Mouse (Mus musculus): ENCODE results near the gene Zmynd10. TPM values are rescaled to one million over a fixed set of nuclear protein-coding genes. Genes with fewer than 3 reads are reported as not detected.

Zmynd10 gene
- total RNA-seq, 2 experiments from 2014 or later = 3.9 to 4.7 TPM

DNA sequence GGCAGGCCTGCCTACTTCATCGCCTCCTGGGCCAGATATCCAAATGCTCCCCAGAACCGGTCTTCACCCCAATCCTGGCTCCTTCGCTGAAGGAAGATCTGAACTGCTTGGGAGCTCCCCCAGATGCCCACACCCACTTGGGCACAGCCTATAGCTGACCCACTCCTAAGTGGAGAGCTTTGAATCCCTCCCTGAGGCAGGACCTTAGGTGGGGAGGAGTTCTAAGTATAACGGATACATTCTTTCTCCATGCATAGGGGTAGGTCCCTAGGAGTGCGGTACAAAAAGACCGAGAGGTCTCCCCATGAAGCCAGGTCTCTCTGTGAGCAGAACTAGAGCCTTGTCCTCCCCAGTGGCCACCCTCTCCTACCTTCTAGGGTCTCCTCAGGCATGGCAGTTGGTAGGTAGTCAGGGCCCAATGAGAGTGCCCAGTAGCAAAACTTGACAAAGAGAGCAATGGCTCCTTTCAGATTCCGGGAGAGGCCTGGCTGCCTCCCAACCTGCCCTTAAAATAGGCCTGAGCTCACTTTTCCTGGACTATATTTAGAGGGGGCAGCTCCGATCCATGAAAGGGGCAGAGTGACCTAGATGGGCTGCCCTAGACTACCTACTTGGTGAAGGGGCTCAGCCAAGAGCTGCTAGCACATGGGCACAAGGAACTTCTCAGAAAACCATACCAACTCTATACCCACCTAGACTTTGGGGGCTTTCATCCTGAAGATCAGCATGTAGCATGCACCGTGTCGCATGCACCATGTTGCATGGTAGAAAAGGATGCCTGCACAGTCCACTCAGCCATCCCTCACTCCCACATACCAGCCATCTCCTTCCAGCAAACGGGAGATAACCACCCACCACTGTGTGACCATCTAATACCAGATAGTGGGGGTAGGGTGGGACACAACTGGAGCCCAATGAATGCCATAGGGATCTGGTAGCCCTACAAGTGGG, 49.8 kb downstream of the Zmynd10 start:
- DNase-seq = no peak
- intact Hi-C loops (cut with DNase I) = no loop called here

DNA sequence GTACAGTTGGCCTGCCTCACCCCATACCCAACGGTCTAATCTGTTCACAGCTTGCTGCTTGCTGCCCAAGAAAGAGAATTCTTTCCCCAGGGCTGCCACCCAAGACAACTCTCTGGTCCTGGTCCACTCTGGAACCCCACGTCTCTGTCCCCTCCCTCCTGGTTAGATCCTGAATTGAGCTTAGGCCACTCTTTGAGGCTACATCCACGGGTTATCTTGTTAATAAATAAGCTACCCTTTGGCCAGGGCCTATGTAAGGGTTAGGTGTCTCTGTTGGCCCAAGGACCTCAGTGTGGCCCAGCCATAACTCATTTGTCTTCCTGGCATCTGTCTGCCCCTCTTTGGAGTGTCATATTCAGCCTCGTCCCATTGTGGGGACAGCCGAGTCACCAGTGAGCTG, 51.3 kb downstream of the Zmynd10 start:
- no peak for DNase-seq
- intact Hi-C loops (cut with DNase I) = no loop called here

DNA sequence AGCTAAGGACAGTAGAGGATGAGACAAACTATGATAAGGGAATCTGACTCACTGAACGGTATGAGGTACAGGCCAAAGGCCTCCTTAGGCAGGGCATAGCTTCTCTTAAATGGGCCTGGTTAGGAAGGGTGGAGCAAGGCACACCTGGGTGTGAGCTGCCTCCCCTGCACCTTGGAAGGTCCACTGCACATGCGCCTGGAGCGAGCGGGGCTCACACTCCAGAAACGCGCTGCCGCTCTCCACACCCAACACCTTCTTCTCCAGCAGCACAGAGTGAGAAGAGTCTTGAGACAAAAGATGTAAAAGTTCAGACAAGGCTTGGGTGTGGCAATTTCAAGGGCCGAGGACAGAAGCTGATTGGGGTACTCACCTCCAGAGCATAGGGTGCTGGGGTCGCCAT, 52.3 kb downstream of the Zmynd10 start:
- DNase-seq = no peak
- intact Hi-C loops (cut with DNase I) = no loop called here

DNA sequence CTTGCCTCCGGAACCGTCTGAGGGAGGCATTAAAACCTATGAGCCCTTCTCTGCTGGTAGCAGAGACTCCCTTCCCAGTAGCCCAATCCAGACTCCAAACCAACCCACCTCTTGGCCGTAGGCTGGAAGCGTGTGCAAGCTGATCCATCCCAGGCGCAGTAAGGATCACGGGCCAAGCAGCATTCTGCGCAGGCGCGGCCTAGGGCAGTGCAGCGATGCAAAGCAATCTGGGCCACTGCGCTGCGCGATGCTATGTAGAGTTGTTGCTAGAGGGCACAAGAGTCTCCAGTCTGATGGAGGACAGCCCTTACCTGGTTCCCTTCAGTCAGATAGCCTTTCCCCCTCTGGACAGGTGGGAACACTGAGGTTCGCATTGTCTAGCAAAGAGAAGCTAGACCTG, 52.7 kb downstream of the Zmynd10 start:
- DNase-seq = peak; percentile 50
- intact Hi-C loops (cut with DNase I) = loop anchor here (5.0 kb wide), 1 partner anchor 77 kb away; the partner anchor contains the start of gene Gnat1

DNA sequence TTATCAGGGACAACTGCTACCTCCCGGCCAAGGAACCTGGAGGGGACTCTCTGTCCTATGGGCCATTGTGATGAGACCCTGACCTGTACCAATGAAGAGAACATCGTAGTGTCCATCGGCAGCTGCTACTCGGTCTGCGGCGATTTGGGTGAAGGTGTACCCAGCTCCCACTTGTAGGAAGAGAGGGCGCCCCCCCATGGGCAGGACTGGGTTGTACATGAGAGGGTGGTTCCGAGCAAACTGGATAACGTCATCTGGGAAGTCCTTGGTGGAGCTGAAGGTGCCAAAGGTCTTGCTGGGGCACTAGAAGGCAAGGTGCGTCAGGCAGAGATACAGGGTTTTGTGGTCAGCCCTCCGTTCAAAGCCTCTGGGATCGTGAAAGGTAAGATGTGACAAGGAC, 53.6 kb downstream of the Zmynd10 start:
- DNase-seq = no peak
- intact Hi-C loops (cut with DNase I) = loop anchor here (5.0 kb wide), 1 partner anchor 77 kb away; the partner anchor contains the start of gene Gnat1

Other genes starting within 250 kb of the Zmynd10 start
- 10 to 100 TPM; 15.9 to 18.1 TPM for gene Hemk1, start 208.9 kb upstream of the Zmynd10 start, total RNA-seq (2021)
- 1 to 10 TPM; 5.3 to 5.4 TPM for gene 6430571L13Rik, start 206.7 kb upstream of the Zmynd10 start, total RNA-seq (2021)
- 10 to 100 TPM; 31.9 to 50.0 TPM for gene Cacna2d2, start 147.7 kb upstream of the Zmynd10 start, total RNA-seq (2021)
- 10 to 100 TPM; 29.4 to 30.4 TPM for gene Tmem115, start 13.4 kb upstream of the Zmynd10 start, total RNA-seq (2021)
- 10 to 100 TPM; 25.6 to 28.4 TPM for gene Cyb561d2, start 5.1 kb upstream of the Zmynd10 start, total RNA-seq (2021)
- gene Nprl2, start 5.1 kb upstream of the Zmynd10 start, total RNA-seq (2021) = 10 to 100 TPM; 35.2 to 38.5 TPM
- 10 to 100 TPM; 24.9 to 25.4 TPM for gene Rassf1, start 4.3 kb downstream of the Zmynd10 start, total RNA-seq (2021)
- gene Tusc2, start 16.0 kb downstream of the Zmynd10 start, total RNA-seq (2021) = 10 to 100 TPM; 65.4 to 66.9 TPM
- 10 to 100 TPM; 20.8 to 28.4 TPM for gene Hyal2, start 20.6 kb downstream of the Zmynd10 start, total RNA-seq (2021)
- 1 to 10 TPM; 3.8 to 4.1 TPM for gene Hyal1, start 29.6 kb downstream of the Zmynd10 start, total RNA-seq (2021)
- 10 to 100 TPM; 11.9 to 13.0 TPM for gene Naa80, start 31.6 kb downstream of the Zmynd10 start, total RNA-seq (2021)
- gene Hyal3, start 33.5 kb downstream of the Zmynd10 start, total RNA-seq (2021) = 1 to 10 TPM; 1.5 to 2.1 TPM
- gene Ifrd2, start 40.3 kb downstream of the Zmynd10 start, total RNA-seq (2021) = 10 to 100 TPM; 12.5 to 14.5 TPM
- 1 to 10 TPM; 3.9 to 5.6 TPM for gene Sema3b, start 61.9 kb downstream of the Zmynd10 start, total RNA-seq (2021)
- gene Gnai2, start 88.1 kb downstream of the Zmynd10 start, total RNA-seq (2021) = 100 to 1,000 TPM; 302 to 303 TPM
- gene Slc38a3, start 122.2 kb downstream of the Zmynd10 start, total RNA-seq (2021) = 10 to 100 TPM; 65.0 to 68.4 TPM
- gene Gnat1, start 132.4 kb downstream of the Zmynd10 start, total RNA-seq (2021) = 1 to 10 TPM in 1 of 2 experiments, under 1 TPM in 1; 0.30 to 1.1 TPM
- 10 to 100 TPM; 44.6 to 52.6 TPM for gene Sema3f, start 163.2 kb downstream of the Zmynd10 start, total RNA-seq (2021)
- 100 to 1,000 TPM; 194 to 195 TPM for gene Rbm5, start 223.7 kb downstream of the Zmynd10 start, total RNA-seq (2021)